8 mouse cellular contexts compared by ENCODE assay signal in genomic region chr19:5724549-5724941, GRCm38 (mm10). TPM values are rescaled to one million over a fixed set of nuclear protein-coding genes. Genes with fewer than 3 reads are reported as not detected.
DNase-seq lines count a peak whose midpoint lies in the region; ATAC-seq and TF ChIP-seq lines count a peak whose summit lies in the region.
"Had no signal": no experiment of that assay in that cellular context is flagged by ENCODE, and none has a peak within 500 bp of the region (broad histone marks: within the 10 kb centered on the region; RNA-seq: fewer than 3 reads in every experiment).

No protein-coding gene starts in this region.

- no peak for TF ChIP-seq EP300 in CH12.LX (IDR thresholded peaks at IDR 0.05; ENCODE audit: low read length)

- TF ChIP-seq RAD21 in CH12.LX (IDR thresholded peaks at IDR 0.05; ENCODE audit: low read depth, low read length) = no peak

- peaks cover 26% of the 10 kb centered on the region for H3K79me2 ChIP-seq in CH12.LX (replicated peaks; ENCODE audit: control insufficient read depth, extremely low read depth, insufficient read depth, poor library complexity, severe bottlenecking)

- DNase-seq in CH12.LX (ENCODE audit: extremely low read depth) = peak; percentile 85
- peak; percentile 86 for DNase-seq in adrenal gland, adult 8-10 months
- DNase-seq in gastrocnemius, postnatal 14 days = peak; percentile 91
- DNase-seq in induced T-regulatory cell, adult 2 months (ENCODE audit: low read depth) = peak; percentile 81
- peak; percentile 94 for DNase-seq in skeletal muscle tissue, adult 2 months (ENCODE audit: low read depth, low spot score)
- DNase-seq in right cerebral cortex, postnatal 4 days = no peak

- 11% methylated on average over 7 of the region's 7 CpGs for WGBS in liver, embryonic 15.5 days (ENCODE audit: insufficient replicate concordance)

- H3K9me3 ChIP-seq in CH12.LX (replicated peaks; ENCODE audit: low read length) = no peaks in the 10 kb centered on the region
- no peaks in the 10 kb centered on the region for H3K9me3 ChIP-seq in liver, embryonic 15.5 days (replicated peaks)

- H3K36me3 ChIP-seq in CH12.LX (replicated peaks in 1 of 2; ENCODE audit: control insufficient read depth in 1 of 2, insufficient read depth in 1 of 2, low read length in 1 of 2) = peaks cover 33 to 49% of the 10 kb centered on the region in 2 experiments
- H3K36me3 ChIP-seq in liver, embryonic 15.5 days (replicated peaks) = peaks cover 51% of the 10 kb centered on the region

- peak overlapping the region; percentile 95 for H3K27ac ChIP-seq in CH12.LX (ENCODE audit: insufficient read depth, low read depth)
- H3K27ac ChIP-seq in liver, embryonic 15.5 days (replicated peaks) = peak overlapping the region; percentile 98

- no peak for TF ChIP-seq CTCF in CH12.LX (conservative IDR thresholded peaks at IDR 0.05 in 1 of 2, IDR thresholded peaks at IDR 0.05 in 1 of 2; ENCODE audit: low read depth in 2 of 2, low read length in 2 of 2)

- peaks cover 14 to 43% of the 10 kb centered on the region in 2 experiments for H3K4me1 ChIP-seq in CH12.LX (ENCODE audit: control insufficient read depth in 1 of 2, insufficient read depth in 2 of 2)
- H3K4me1 ChIP-seq in liver, embryonic 15.5 days (replicated peaks) = peaks cover 86% of the 10 kb centered on the region

- H3K4me2 ChIP-seq in CH12.LX (ENCODE audit: insufficient read depth, low read depth, poor library complexity, severe bottlenecking) = peak overlapping the region; percentile 57
- H3K4me2 ChIP-seq in liver, embryonic 15.5 days = peak overlapping the region; percentile 96

- dilution Hi-C loops in CH12.LX (cut with MboI; ENCODE audit: extremely low pct_ligation_motif_present, extremely low pct_unique_long_range_greater_than_20kb, low sequenced_read_pairs) = no loop called here

- peak; percentile 58 for ATAC-seq in liver, embryonic 15.5 days (ENCODE audit: insufficient read depth)

- H3K27me3 ChIP-seq in CH12.LX (replicated peaks) = no peaks in the 10 kb centered on the region
- H3K27me3 ChIP-seq in liver, embryonic 15.5 days = no peaks in the 10 kb centered on the region

- intact Hi-C loops in gastrocnemius, postnatal 14 days (cut with DNase I; ENCODE audit: low total_unique reads) = no loop called here

- peak; percentile 76 for TF ChIP-seq POLR2A in CH12.LX (IDR thresholded peaks at IDR 0.05; ENCODE audit: low read depth, low read length)

- in situ Hi-C loops in CH12.LX (cut with MboI; ENCODE audit: low pct_ligation_motif_present, low pct_unique_long_range_greater_than_20kb, low sequenced_read_pairs) = no loop called here

- peak overlapping the region; percentile 75 to 85 (median 76) for H3K4me3 ChIP-seq in CH12.LX (replicated peaks in 1 of 3; ENCODE audit: low read depth in 2 of 3, low read length in 2 of 3, poor library complexity in 1 of 3)
- H3K4me3 ChIP-seq in liver, embryonic 15.5 days (replicated peaks) = peak overlapping the region; percentile 94

- peak overlapping the region; percentile 88 for H3K9ac ChIP-seq in CH12.LX (ENCODE audit: insufficient read depth, low read depth)
- H3K9ac ChIP-seq in liver, embryonic 15.5 days = peak overlapping the region; percentile 98

TF ChIP-seq in CH12.LX, 34 proteins besides CTCF, POLR2A, EP300 and RAD21:
- TF ChIP-seq JUN (IDR thresholded peaks at IDR 0.05; ENCODE audit: insufficient read depth, low read depth, low read length) (no peak), MYC (IDR thresholded peaks at IDR 0.05; ENCODE audit: low read depth, low read length) (peak; percentile 27; the same call in 1 of the 2 replicates), GABPA (IDR thresholded peaks at IDR 0.05; ENCODE audit: insufficient replicate concordance, low read depth, low read length) (no peak), MXI1 (IDR thresholded peaks at IDR 0.05; ENCODE audit: low read depth, low read length) (0 out of 2 replicates have a peak, but pooled peaks have one; percentile 68), ETS1 (conservative IDR thresholded peaks at IDR 0.05; ENCODE audit: low read depth, low read length) (peak; percentile 38; the same call in 1 of the 2 replicates), JUND (conservative IDR thresholded peaks at IDR 0.05; ENCODE audit: low read depth, low read length) (no peak), NELFE (IDR thresholded peaks at IDR 0.05; ENCODE audit: low read depth, low read length) (0 out of 2 replicates have a peak, but pooled peaks have one; percentile 62), ZNF384 (IDR thresholded peaks at IDR 0.05; ENCODE audit: low read depth, low read length) (no peak), TCF12 (IDR thresholded peaks at IDR 0.05; ENCODE audit: low read depth, low read length) (peak; percentile 37; the same call in 1 of the 2 replicates), PAX5 (IDR thresholded peaks at IDR 0.05; ENCODE audit: low read length) (no peak), USF2 (conservative IDR thresholded peaks at IDR 0.05; ENCODE audit: low read depth, low read length) (no peak), IRF4 (IDR thresholded peaks at IDR 0.05; ENCODE audit: low read depth, low read length) (peak; percentile 18; the same call in 1 of the 2 replicates), ZC3H11A (IDR thresholded peaks at IDR 0.05; ENCODE audit: low read depth, low read length) (no peak), SIN3A (IDR thresholded peaks at IDR 0.05; ENCODE audit: low read length) (peak; percentile 61), SMC3 (IDR thresholded peaks at IDR 0.05; ENCODE audit: low read depth, low read length) (no peak), BHLHE40 (IDR thresholded peaks at IDR 0.05; ENCODE audit: low read depth, low read length) (no peak), MAZ (IDR thresholded peaks at IDR 0.05; ENCODE audit: low read depth, low read length) (no peak), CHD2 (IDR thresholded peaks at IDR 0.05; ENCODE audit: low read length) (no peak), TBP (conservative IDR thresholded peaks at IDR 0.05; ENCODE audit: low read depth, low read length) (peak; percentile 80), ZKSCAN1 (IDR thresholded peaks at IDR 0.05; ENCODE audit: borderline replicate concordance, low read depth, low read length) (no peak), MAFK (IDR thresholded peaks at IDR 0.05; ENCODE audit: insufficient replicate concordance, low read length) (no peak), ZMIZ1 (IDR thresholded peaks at IDR 0.05; ENCODE audit: low read depth, low read length) (no peak), HCFC1 (IDR thresholded peaks at IDR 0.05; ENCODE audit: low read depth, low read length) (peak; percentile 28; the same call in 1 of the 2 replicates), NRF1 (IDR thresholded peaks at IDR 0.05; ENCODE audit: low read depth, low read length) (no peak; the same call in 1 of the 2 replicates), ELF1 (IDR thresholded peaks at IDR 0.05; ENCODE audit: low read depth, low read length) (peak; percentile 77), UBTF (IDR thresholded peaks at IDR 0.05; ENCODE audit: low read depth, low read length) (no peak), E2F4 (IDR thresholded peaks at IDR 0.05; ENCODE audit: insufficient replicate concordance, low read depth, low read length) (no peak)

RNA-seq across cellular contexts. Expression of gene Ehbp1l1, which starts 1.6 kb away (rescaled TPM):
- 52.1 and 57.0 TPM in 2 replicates for total RNA-seq in CH12.LX (2012; rRNA removed)
- 26.9 and 30.4 TPM in 2 replicates for total RNA-seq in CH12.LX (2014; rRNA removed)
- 62.6 and 71.9 TPM in 2 replicates for polyA plus RNA-seq in CH12.LX (2012; ENCODE audit: insufficient read length, low read depth)
- 10 to 100 TPM; 24.9 to 39.2 (median 32.8) TPM for total RNA-seq in adrenal gland, adult 8-10 months (2022)
- 100 to 1,000 TPM; 246 to 269 TPM for total RNA-seq in gastrocnemius, postnatal 14 days (2021)
- polyA plus RNA-seq in liver, embryonic 15.5 days (2015; fragmentation: Nextera tagmentation; extraction: Ambion mirVana) = 110 and 121 TPM in 2 replicates

RNA-seq across cellular contexts. Expression of gene Fam89b, which starts 4.9 kb away (rescaled TPM):
- total RNA-seq in CH12.LX (2012; rRNA removed) (13.4 and 14.5 TPM in 2 replicates), CH12.LX (2014; rRNA removed) (7.5 and 9.2 TPM in 2 replicates)
- 4.7 and 7.5 TPM in 2 replicates for polyA plus RNA-seq in CH12.LX (2012; ENCODE audit: insufficient read length, low read depth)
- 10 to 100 TPM; 56.2 to 62.7 (median 57.0) TPM for total RNA-seq in adrenal gland, adult 8-10 months (2022)
- 10 to 100 TPM; 29.6 to 32.9 TPM for total RNA-seq in gastrocnemius, postnatal 14 days (2021)
- polyA plus RNA-seq in liver, embryonic 15.5 days (2015; fragmentation: Nextera tagmentation; extraction: Ambion mirVana) = 39.3 and 39.8 TPM in 2 replicates

RNA-seq across cellular contexts. Expression of gene Ltbp3, which starts 16.2 kb away (rescaled TPM):
- total RNA-seq in CH12.LX (2012; rRNA removed) = 0.17 and 0.51 TPM in 2 replicates
- total RNA-seq in CH12.LX (2014; rRNA removed) = not detected in 2 replicates
- not detected in 2 replicates for polyA plus RNA-seq in CH12.LX (2012; ENCODE audit: insufficient read length, low read depth)
- total RNA-seq in adrenal gland, adult 8-10 months (2022) = 100 to 1,000 TPM; 254 to 451 (median 353) TPM
- 10 to 100 TPM; 57.0 to 66.4 TPM for total RNA-seq in gastrocnemius, postnatal 14 days (2021)
- polyA plus RNA-seq in liver, embryonic 15.5 days (2015; fragmentation: Nextera tagmentation; extraction: Ambion mirVana) = 1.2 and 3.4 TPM in 2 replicates

RNA-seq across cellular contexts. Expression of gene Kcnk7, which starts 20.4 kb away (rescaled TPM):
- total RNA-seq in CH12.LX (2012; rRNA removed) (not detected in 2 replicates), CH12.LX (2014; rRNA removed) (not detected in 2 replicates)
- 0.26 and 0.30 TPM in 2 replicates for polyA plus RNA-seq in CH12.LX (2012; ENCODE audit: insufficient read length, low read depth)
- not detected for total RNA-seq in adrenal gland, adult 8-10 months (2022)
- total RNA-seq in gastrocnemius, postnatal 14 days (2021) = not detected
- polyA plus RNA-seq in liver, embryonic 15.5 days (2015; fragmentation: Nextera tagmentation; extraction: Ambion mirVana) = 0.15 and 0.28 TPM in 2 replicates
- total RNA-seq: left cerebral cortex, postnatal 25 days had no signal

RNA-seq across cellular contexts. Expression of gene Pcnx3, which starts 35.8 kb away (rescaled TPM):
- total RNA-seq in CH12.LX (2012; rRNA removed) = 27.2 and 28.6 TPM in 2 replicates
- total RNA-seq in CH12.LX (2014; rRNA removed) = 5.1 and 7.1 TPM in 2 replicates
- 28.3 and 34.5 TPM in 2 replicates for polyA plus RNA-seq in CH12.LX (2012; ENCODE audit: insufficient read length, low read depth)
- total RNA-seq in adrenal gland, adult 8-10 months (2022) = 100 to 1,000 TPM in 3 of 4 experiments, 10 to 100 TPM in 1; 95.1 to 183 (median 136) TPM
- 10 to 100 TPM; 15.3 to 17.6 TPM for total RNA-seq in gastrocnemius, postnatal 14 days (2021)
- 9.2 and 12.1 TPM in 2 replicates for polyA plus RNA-seq in liver, embryonic 15.5 days (2015; fragmentation: Nextera tagmentation; extraction: Ambion mirVana)

Comparison
In these comparisons a context has a peak if more than half of its experiments do, and no peak if none do; other contexts are left out.
1. RNA of gene Ehbp1l1, which starts 1.6 kb away (total RNA-seq): 246 to 269 TPM in gastrocnemius, postnatal 14 days; 26.9 to 57.0 TPM in CH12.LX and 24.9 to 39.2 TPM in adrenal gland, adult 8-10 months; every median in the first group is over 4 times any median in the second.
2. RNA of gene Ltbp3, which starts 16.2 kb away (total RNA-seq): 254 to 451 TPM in adrenal gland, adult 8-10 months and 57.0 to 66.4 TPM in gastrocnemius, postnatal 14 days; 0.17 to 0.51 TPM in CH12.LX; every median in the first group is over 10 times any median in the second.